Mouse (Mus musculus) liver, embryonic 11.5 days (tissue): ENCODE results near the gene Ptprb. TPM values are rescaled to one million over a fixed set of nuclear protein-coding genes. Genes with fewer than 3 reads are reported as not detected.

ENCODE experiments used
- ATAC-seq: fragments of 200-750 bp; cut with Nextera tagmentation; replicated peaks from 2 replicates; pipeline ENCODE4 v1.8.0; 2017; ENCODE audit warnings: moderate number of reproducible peaks, mild to moderate bottlenecking, moderate TSS enrichment, moderate library complexity; ENCODE audit not compliant: low FRiP score
- DNase-seq: peaks from one replicate; pipeline ENCODE4 v3.0.0-alpha.2; 2017; ENCODE audit warnings: low spot score
- H3K27ac ChIP-seq: fragments of 300-500 bp; sonication (generic); 2 replicates; pipeline ENCODE4 v1.5.1; 2014; ENCODE audit warnings: mild to moderate bottlenecking, low read depth, low read length, control low read depth
- H3K27me3 ChIP-seq: fragments of 300-500 bp; sonication (generic); replicated peaks from 2 replicates; pipeline ENCODE4 v1.6.1; 2014; ENCODE audit warnings: low read length, mixed read lengths; ENCODE audit not compliant: control insufficient read depth, insufficient read depth
- H3K36me3 ChIP-seq: fragments of 300-500 bp; sonication (generic); 2 replicates; pipeline ENCODE4 v1.6.1; 2014; ENCODE audit warnings: mild to moderate bottlenecking, low read length, moderate library complexity, mixed read lengths; ENCODE audit not compliant: control insufficient read depth, insufficient read depth
- H3K4me1 ChIP-seq: fragments of 300-500 bp; sonication (generic); replicated peaks from 2 replicates; pipeline ENCODE4 v1.6.1; 2014; ENCODE audit warnings: low read length, mixed read lengths; ENCODE audit not compliant: control insufficient read depth, insufficient read depth
- H3K4me2 ChIP-seq: fragments of 300-500 bp; sonication (generic); 2 replicates; pipeline ENCODE4 v1.6.1; 2014; ENCODE audit warnings: mild to moderate bottlenecking, control low read depth, moderate library complexity
- H3K4me3 ChIP-seq: fragments of 300-500 bp; sonication (generic); 2 replicates; pipeline ENCODE4 v1.5.1; 2014; ENCODE audit warnings: low read depth, low read length, control low read depth
- H3K9ac ChIP-seq: fragments of 300-500 bp; sonication (generic); 2 replicates; pipeline ENCODE4 v1.6.1; 2014; ENCODE audit warnings: low read depth, low read length, control low read depth
- H3K9me3 ChIP-seq: fragments of 300-500 bp; sonication (generic); 2 replicates; pipeline ENCODE4 v1.6.1; 2016; ENCODE audit warnings: low read length, inconsistent platforms, mixed read lengths; ENCODE audit not compliant: control insufficient read depth
- WGBS: fragments of 180-500 bp; shearing (Covaris S2); extraction: QIAGEN DNeasy Blood & Tissue Kit; methylation state at CpG from one replicate; pipeline ENCODE4 v1.1.7; 2014; 5-methylcytosine and 5-hydroxymethylcytosine counted together
- polyA plus RNA-seq: library from polyadenylated mRNA; unstranded; fragments of >200 nt; fragmentation: Nextera tagmentation; extraction: Ambion mirVana; gene quantifications from 2 replicates; pipeline ENCODE4 v1.2.1, GENCODE M21; 2014

Gene Ptprb
- polyA plus RNA-seq, 1 experiment from 2014 or later = 2.7 TPM

DNA sequence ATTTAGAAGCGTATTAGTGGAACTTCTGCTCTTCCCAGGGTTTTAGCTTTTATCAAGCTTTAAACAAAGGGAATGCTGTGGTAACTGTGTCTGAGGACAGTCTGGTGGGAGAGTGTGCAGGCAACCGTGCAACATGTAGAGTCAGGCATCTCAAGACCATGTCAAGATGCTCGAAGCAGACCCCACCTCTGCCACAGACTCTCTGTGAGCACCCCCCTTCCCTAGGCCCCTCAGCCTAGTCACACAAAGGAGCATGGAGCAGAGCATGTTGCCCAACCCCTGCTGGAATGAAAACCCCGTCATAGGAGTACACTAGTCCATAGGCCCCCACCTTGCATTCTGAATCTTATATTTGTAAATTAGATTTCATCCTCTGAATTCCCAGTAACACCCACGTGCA lies 13.8 kb upstream of the Ptprb start:
- no peak for DNase-seq
- ATAC-seq = no peak
- Histone ChIP-seq H3K9ac (no peak overlapping the region), H3K27ac (no peak overlapping the region), H3K36me3 (no peaks in the 10 kb centered on the region), H3K4me3 (no peak overlapping the region), H3K9me3 (no peaks in the 10 kb centered on the region), H3K4me1 (peaks cover 2% of the 10 kb centered on the region; the same call in 1 of the 2 replicates), H3K4me2 (no peak overlapping the region), H3K27me3 (no peaks in the 10 kb centered on the region)
- WGBS = 79% methylated on average over 5 of the region's 5 CpGs

- Histone ChIP-seq H3K4me1 (peaks cover 2% of the 10 kb centered on the region; the same call in 1 of the 2 replicates), H3K9me3 (no peaks in the 10 kb centered on the region)
- no peak for DNase-seq
These were observed 10.8 kb upstream of the Ptprb start for GRCm38 (mm10) chr10:116264521-116264920.

GRCm38 (mm10) chr10:116266561-116267433 lies 8.5 kb upstream of the Ptprb start:
- H3K9me3 ChIP-seq = no peaks in the 10 kb centered on the region
- H3K4me1 ChIP-seq = peaks cover 2% of the 10 kb centered on the region; the same call in 1 of the 2 replicates
- DNase-seq = no peak
- H3K4me2 ChIP-seq = no peak overlapping the region
- peak; percentile 22; the same call in 1 of the 2 replicates for ATAC-seq
- H3K27ac ChIP-seq = no peak overlapping the region
- no peak overlapping the region for H3K4me3 ChIP-seq
- no peaks in the 10 kb centered on the region for H3K36me3 ChIP-seq
- WGBS = 63% methylated on average over 15 of the region's 15 CpGs
- no peak overlapping the region for H3K9ac ChIP-seq
- H3K27me3 ChIP-seq = no peaks in the 10 kb centered on the region

More at GRCm38 (mm10) chr10:116264521-116264920, 10.8 kb upstream of the Ptprb start:
- Histone ChIP-seq H3K4me3 (no peak overlapping the region), H3K36me3 (no peaks in the 10 kb centered on the region), H3K9ac (no peak overlapping the region), H3K27ac (no peak overlapping the region), H3K4me2 (no peak overlapping the region), H3K27me3 (no peaks in the 10 kb centered on the region)
- ATAC-seq = no peak
- 69% methylated on average over 11 of the region's 11 CpGs for WGBS

DNA sequence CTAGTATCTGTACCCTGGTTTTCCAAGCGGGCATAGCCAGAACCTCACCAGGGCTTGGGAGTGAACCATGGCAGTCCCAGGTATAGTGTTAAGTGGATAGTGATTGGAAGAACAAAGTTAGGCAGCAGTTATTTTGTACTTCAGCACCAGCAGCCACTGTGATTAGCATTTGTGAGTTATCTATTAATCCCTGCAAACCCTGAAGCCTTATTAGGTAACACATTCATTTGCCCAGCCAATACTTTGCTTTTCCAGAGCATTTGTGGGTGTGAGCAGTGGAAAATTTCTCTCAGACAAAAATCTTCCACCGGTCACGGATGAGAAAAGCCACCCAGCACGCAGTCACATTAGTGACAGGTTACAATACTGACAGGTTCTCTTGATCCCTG lies 7.9 kb upstream of the Ptprb start:
- no peaks in the 10 kb centered on the region for H3K27me3 ChIP-seq
- peaks cover 2% of the 10 kb centered on the region; the same call in 1 of the 2 replicates for H3K4me1 ChIP-seq
- H3K27ac ChIP-seq = no peak overlapping the region
- H3K36me3 ChIP-seq = no peaks in the 10 kb centered on the region
- ATAC-seq (no peak), DNase-seq (no peak)
- H3K9ac ChIP-seq = no peak overlapping the region
- no peak overlapping the region for H3K4me3 ChIP-seq
- no peaks in the 10 kb centered on the region for H3K9me3 ChIP-seq
- no peak overlapping the region for H3K4me2 ChIP-seq
- 58% methylated on average over 4 of the region's 4 CpGs for WGBS

DNA sequence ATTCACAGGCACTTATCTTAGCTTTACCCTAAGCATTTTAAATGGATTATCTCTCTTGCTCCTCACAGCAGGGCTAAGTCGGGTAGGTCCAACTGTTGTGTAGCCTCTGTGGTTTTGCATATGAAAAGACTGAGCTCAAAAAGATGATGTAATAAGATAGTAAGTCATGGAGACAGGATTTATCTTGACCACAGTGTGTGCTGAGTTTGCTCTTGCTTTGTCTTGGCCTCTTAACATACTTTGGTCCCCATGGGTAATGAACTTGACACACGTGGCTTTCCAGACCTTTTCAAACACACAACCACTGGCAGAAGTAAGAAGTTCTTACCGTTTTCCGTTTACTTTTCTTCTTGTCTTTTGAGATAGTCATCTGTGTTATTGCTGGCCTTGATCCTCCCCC lies 7.0 kb upstream of the Ptprb start:
- Histone ChIP-seq H3K9ac (no peak overlapping the region), H3K4me1 (peaks cover 2% of the 10 kb centered on the region; the same call in 1 of the 2 replicates), H3K4me2 (no peak overlapping the region), H3K36me3 (no peaks in the 10 kb centered on the region), H3K27ac (no peak overlapping the region), H3K27me3 (no peaks in the 10 kb centered on the region), H3K9me3 (no peaks in the 10 kb centered on the region), H3K4me3 (no peak overlapping the region)
- no peak for ATAC-seq
- 54% methylated on average over 4 of the region's 4 CpGs for WGBS
- no peak for DNase-seq

GRCm38 (mm10) chr10:116270646-116271469 lies 4.5 kb upstream of the Ptprb start:
- Histone ChIP-seq H3K4me2 (no peak overlapping the region), H3K27ac (no peak overlapping the region), H3K9me3 (no peaks in the 10 kb centered on the region), H3K4me1 (peaks cover 2% of the 10 kb centered on the region; the same call in 1 of the 2 replicates), H3K9ac (no peak overlapping the region), H3K27me3 (no peaks in the 10 kb centered on the region), H3K36me3 (no peaks in the 10 kb centered on the region), H3K4me3 (no peak overlapping the region)
- 78% methylated on average over 12 of the region's 12 CpGs for WGBS
- DNase-seq = no peak
- no peak for ATAC-seq

DNA sequence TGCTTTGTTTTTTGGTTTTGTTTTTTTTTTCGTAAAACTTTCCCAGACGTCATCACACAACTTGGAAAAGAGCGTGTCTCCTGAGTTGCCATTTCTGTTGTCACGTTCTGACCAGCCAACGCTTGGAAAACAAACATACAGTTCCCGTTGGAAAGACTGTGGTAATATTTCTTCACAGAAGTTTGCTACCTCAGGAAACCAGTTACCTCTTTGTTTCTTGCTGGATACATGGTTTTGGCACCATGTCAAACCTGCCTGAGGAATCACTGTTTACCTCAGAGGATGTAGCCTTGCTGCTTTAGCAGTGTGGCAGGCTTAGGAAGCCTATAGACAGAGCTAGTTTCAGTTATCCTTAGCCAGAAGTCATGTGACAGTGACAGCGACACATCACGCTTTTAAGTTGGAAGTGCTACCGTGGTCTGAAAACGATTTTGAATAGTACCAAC lies 3.8 kb upstream of the Ptprb start:
- peaks cover 2% of the 10 kb centered on the region; the same call in 1 of the 2 replicates for H3K4me1 ChIP-seq
- no peaks in the 10 kb centered on the region for H3K27me3 ChIP-seq
- no peaks in the 10 kb centered on the region for H3K36me3 ChIP-seq
- H3K4me3 ChIP-seq = no peak overlapping the region
- no peaks in the 10 kb centered on the region for H3K9me3 ChIP-seq
- WGBS = 86% methylated on average over 10 of the region's 10 CpGs
- DNase-seq (no peak), ATAC-seq (no peak)
- no peak overlapping the region for H3K27ac ChIP-seq
- H3K4me2 ChIP-seq = no peak overlapping the region
- no peak overlapping the region for H3K9ac ChIP-seq

DNA sequence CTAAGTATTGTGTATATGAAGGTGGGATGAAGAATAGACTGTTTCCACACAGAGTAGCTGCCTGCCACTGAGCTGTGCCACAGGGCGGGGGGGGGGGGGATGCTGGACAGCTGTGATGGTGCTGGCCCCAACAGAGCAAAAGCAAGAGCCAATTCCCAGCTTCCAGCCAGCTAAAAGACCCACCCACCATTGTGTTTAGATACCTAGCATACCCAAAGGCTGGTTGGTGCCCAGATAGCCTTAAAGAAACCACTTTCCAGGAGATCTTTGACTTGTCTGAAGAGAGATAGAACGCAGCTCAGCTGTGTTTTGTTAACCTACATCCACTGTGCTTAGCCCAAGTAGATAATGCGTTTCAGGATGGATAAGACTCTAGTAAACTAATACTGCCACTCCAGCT lies 3.2 kb upstream of the Ptprb start:
- no peak overlapping the region for H3K4me3 ChIP-seq
- DNase-seq (no peak), ATAC-seq (no peak)
- H3K4me2 ChIP-seq = no peak overlapping the region
- peaks cover 2% of the 10 kb centered on the region; the same call in 1 of the 2 replicates for H3K4me1 ChIP-seq
- H3K27me3 ChIP-seq = no peaks in the 10 kb centered on the region
- no peaks in the 10 kb centered on the region for H3K9me3 ChIP-seq
- H3K27ac ChIP-seq = no peak overlapping the region
- WGBS = 73% methylated on average over 3 of the region's 3 CpGs
- H3K9ac ChIP-seq = no peak overlapping the region
- H3K36me3 ChIP-seq = no peaks in the 10 kb centered on the region
